Mouse (Mus musculus) hindbrain, embryonic 11.5 days (tissue): ENCODE data around the gene Lmo2. TPM values are rescaled to one million over a fixed set of nuclear protein-coding genes. Genes with fewer than 3 reads are reported as not detected.
A peak's percentile ranks its signal among the peaks of the same experiment; 100 is the strongest.
"Not testable (repeated sequence)": the region's sequence is repeated elsewhere in the genome, so short reads cannot be mapped to it uniquely, and the experiment has no call there.

ENCODE experiments used
- ATAC-seq: fragments of 200-750 bp; cut with Nextera tagmentation; 2 replicates; pipeline ENCODE4 v1.8.0; 2017; ENCODE audit warnings: mild to moderate bottlenecking, moderate TSS enrichment, moderate library complexity; ENCODE audit not compliant: low FRiP score
- DNase-seq: peaks from one replicate; pipeline ENCODE4 v3.0.0-alpha.2; 2015; ENCODE audit warnings: low spot score
- H3K27ac ChIP-seq: fragments of 300-500 bp; sonication (generic); 2 replicates; pipeline ENCODE4 v1.5.1; 2014; ENCODE audit warnings: mild to moderate bottlenecking, low read depth, low read length
- H3K27me3 ChIP-seq: fragments of 300-500 bp; sonication (generic); 2 replicates; pipeline ENCODE4 v1.6.1; 2014; ENCODE audit warnings: mild to moderate bottlenecking, low read length, moderate library complexity, mixed read lengths; ENCODE audit not compliant: control insufficient read depth, insufficient read depth
- H3K36me3 ChIP-seq: fragments of 300-500 bp; sonication (generic); 2 replicates; pipeline ENCODE4 v1.6.1; 2014; ENCODE audit warnings: mild to moderate bottlenecking, low read length, moderate library complexity, mixed read lengths; ENCODE audit not compliant: control insufficient read depth, insufficient read depth
- H3K4me1 ChIP-seq: fragments of 300-500 bp; sonication (generic); replicated peaks from 2 replicates; pipeline ENCODE4 v1.6.1; 2014; ENCODE audit warnings: low read length, mixed read lengths; ENCODE audit not compliant: control insufficient read depth, insufficient read depth
- H3K4me2 ChIP-seq: fragments of 300-500 bp; sonication (generic); replicated peaks from 2 replicates; pipeline ENCODE4 v1.6.1; 2014; ENCODE audit warnings: mild to moderate bottlenecking, low read depth, low read length
- H3K4me3 ChIP-seq: fragments of 300-500 bp; sonication (generic); 2 replicates; pipeline ENCODE4 v1.5.1; 2014; ENCODE audit warnings: low read depth, low read length
- H3K9ac ChIP-seq: fragments of 300-500 bp; sonication (generic); 2 replicates; pipeline ENCODE4 v1.6.1; 2014; ENCODE audit warnings: low read depth, low read length
- H3K9me3 ChIP-seq: fragments of 300-500 bp; sonication (generic); 2 replicates; pipeline ENCODE4 v1.6.1; 2016; ENCODE audit warnings: low read length; ENCODE audit not compliant: control insufficient read depth
- WGBS: fragments of 180-500 bp; shearing (Covaris S2); extraction: QIAGEN DNeasy Blood & Tissue Kit; methylation state at CpG from one replicate; pipeline ENCODE4 v1.1.7; 2014; 5-methylcytosine and 5-hydroxymethylcytosine counted together
- polyA plus RNA-seq: library from polyadenylated mRNA; unstranded; fragments of >200 nt; fragmentation: Nextera tagmentation; extraction: Ambion mirVana; gene quantifications from 2 replicates; pipeline ENCODE4 v1.2.1, GENCODE M21; 2014

Lmo2 gene
- polyA plus RNA-seq, 1 experiment from 2014 or later, result 21.3 TPM

GRCm38 (mm10) chr2:104001861-104002260 lies 44.1 kb downstream of the Lmo2 start:
- Histone ChIP-seq H3K27ac (no peak overlapping the region), H3K36me3 (no peaks in the 10 kb centered on the region), H3K27me3 (no peaks in the 10 kb centered on the region), H3K4me2 (no peak overlapping the region), H3K4me1 (no peaks in the 10 kb centered on the region), H3K4me3 (no peak overlapping the region), H3K9me3 (no peaks in the 10 kb centered on the region), H3K9ac (no peak overlapping the region)
- ATAC-seq (no peak), DNase-seq (no peak)
- WGBS, result 87% methylated on average over 4 of the region's 4 CpGs

DNA sequence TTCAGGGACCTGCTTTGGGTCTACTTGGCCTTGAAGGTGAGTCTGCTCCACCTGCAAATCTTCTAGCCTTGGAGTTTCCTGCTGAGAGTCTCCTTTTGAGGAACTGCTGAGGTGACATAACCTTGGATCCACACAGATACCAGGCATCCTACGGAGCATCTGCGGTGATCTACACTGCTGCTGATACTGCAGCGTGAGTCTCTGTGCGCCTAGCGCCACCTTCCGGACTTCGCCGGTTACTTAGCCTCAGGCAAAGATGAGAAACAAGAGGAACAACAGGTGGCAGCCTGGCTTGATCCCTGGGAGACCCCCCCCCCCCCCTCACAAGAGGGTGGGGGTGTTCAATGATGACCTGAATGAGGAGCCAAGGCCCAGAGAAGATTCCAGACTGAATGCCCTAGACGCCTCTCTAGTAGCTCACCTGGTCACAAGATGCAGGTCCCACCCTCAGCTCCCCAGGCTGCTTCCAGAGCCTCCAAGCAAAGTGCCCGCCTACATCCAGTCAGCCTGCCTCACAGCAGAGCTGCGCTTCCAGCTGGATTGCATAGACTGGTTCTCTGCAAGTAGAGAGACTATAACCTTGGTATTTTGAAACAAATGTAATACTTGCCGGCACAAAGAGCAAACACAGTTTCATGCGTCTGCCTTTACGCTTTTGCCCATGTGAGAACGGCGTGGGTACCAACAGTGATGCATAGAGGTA lies 45.1 kb downstream of the Lmo2 start:
- Histone ChIP-seq H3K4me2 (no peak overlapping the region), H3K36me3 (no peaks in the 10 kb centered on the region), H3K4me1 (no peaks in the 10 kb centered on the region), H3K9me3 (no peaks in the 10 kb centered on the region), H3K9ac (no peak overlapping the region), H3K27me3 (no peaks in the 10 kb centered on the region), H3K4me3 (no peak overlapping the region), H3K27ac (no peak overlapping the region)
- DNase-seq, result peak; percentile 78
- no peak for ATAC-seq
- WGBS, result 34% methylated on average over 16 of the region's 16 CpGs

GRCm38 (mm10) chr2:104007793-104008519 lies 50.2 kb downstream of the Lmo2 start:
- no peak for DNase-seq
- WGBS, result 84% methylated on average over 7 of the region's 7 CpGs
- ATAC-seq, result no peak

GRCm38 (mm10) chr2:104008853-104009252 lies 51.1 kb downstream of the Lmo2 start:
- not testable (repeated sequence) for H3K4me1 ChIP-seq, ATAC-seq

More at GRCm38 (mm10) chr2:104007793-104008519, 50.2 kb downstream of the Lmo2 start:
- Histone ChIP-seq H3K9ac (no peak overlapping the region), H3K27me3 (no peaks in the 10 kb centered on the region), H3K9me3 (no peaks in the 10 kb centered on the region), H3K27ac (no peak overlapping the region), H3K36me3 (no peaks in the 10 kb centered on the region), H3K4me3 (no peak overlapping the region), H3K4me2 (no peak overlapping the region), H3K4me1 (no peaks in the 10 kb centered on the region)

GRCm38 (mm10) chr2:104023096-104023495 lies 65.3 kb downstream of the Lmo2 start:
- Histone ChIP-seq H3K4me2 (no peak overlapping the region), H3K36me3 (no peaks in the 10 kb centered on the region), H3K4me3 (no peak overlapping the region), H3K4me1 (no peaks in the 10 kb centered on the region), H3K9ac (no peak overlapping the region), H3K9me3 (no peaks in the 10 kb centered on the region), H3K27ac (no peak overlapping the region), H3K27me3 (no peaks in the 10 kb centered on the region)
- WGBS, result 94% methylated on average over 7 of the region's 7 CpGs
- ATAC-seq (no peak), DNase-seq (no peak)

More at GRCm38 (mm10) chr2:104008853-104009252, 51.1 kb downstream of the Lmo2 start:
- not testable (repeated sequence) for H3K27me3 ChIP-seq, H3K9me3 ChIP-seq, DNase-seq, H3K36me3 ChIP-seq, H3K4me2 ChIP-seq, H3K4me3 ChIP-seq, H3K9ac ChIP-seq, H3K27ac ChIP-seq
- 97% methylated on average over 3 of the region's 3 CpGs for WGBS

DNA sequence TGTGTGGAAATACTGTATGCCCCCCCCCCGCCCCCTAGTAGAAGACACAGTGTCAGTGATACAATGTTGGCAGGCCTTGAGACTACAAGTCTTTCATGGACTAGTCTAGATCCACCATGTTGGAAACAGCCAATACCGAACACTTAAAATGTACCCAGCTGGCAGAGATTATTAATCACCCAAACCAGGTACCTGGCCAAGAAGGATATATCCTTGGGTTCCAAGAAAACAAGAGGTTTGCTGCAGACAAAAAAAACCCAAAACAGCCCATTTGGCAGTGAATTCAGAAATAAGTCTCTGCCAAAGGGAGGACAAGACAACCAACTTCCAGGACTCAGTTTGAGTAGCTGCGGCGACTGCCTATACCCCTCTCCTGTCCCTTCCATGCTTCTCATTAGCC lies 66.9 kb downstream of the Lmo2 start:
- Histone ChIP-seq H3K27ac (no peak overlapping the region), H3K27me3 (no peaks in the 10 kb centered on the region), H3K9ac (no peak overlapping the region), H3K36me3 (no peaks in the 10 kb centered on the region), H3K4me3 (no peak overlapping the region), H3K4me1 (no peaks in the 10 kb centered on the region), H3K4me2 (no peak overlapping the region), H3K9me3 (no peaks in the 10 kb centered on the region)
- DNase-seq, result no peak
- no peak for ATAC-seq
- 90% methylated on average over 4 of the region's 4 CpGs for WGBS

GRCm38 (mm10) chr2:104027458-104028138 lies 69.8 kb downstream of the Lmo2 start, which contains the start of gene Fbxo3:
Gene Fbxo3, plus strand, starts transcription at chr2:104027721.
- no peaks in the 10 kb centered on the region for H3K36me3 ChIP-seq
- DNase-seq, result peak; percentile 80
- no peaks in the 10 kb centered on the region for H3K9me3 ChIP-seq
- no peak within 1 kb of the TSS; the same call in 1 of the 2 replicates for H3K27ac ChIP-seq
- peak; percentile 96 for ATAC-seq
- H3K4me2 ChIP-seq, result peak within 1 kb of the TSS; percentile 82
- WGBS, result under 1% methylated on average over 27 of the region's 44 CpGs
- no peaks in the 10 kb centered on the region for H3K4me1 ChIP-seq
- H3K27me3 ChIP-seq, result no peaks in the 10 kb centered on the region
- H3K4me3 ChIP-seq, result peak within 1 kb of the TSS; percentile 59
- H3K9ac ChIP-seq, result peak within 1 kb of the TSS; percentile 94

DNA sequence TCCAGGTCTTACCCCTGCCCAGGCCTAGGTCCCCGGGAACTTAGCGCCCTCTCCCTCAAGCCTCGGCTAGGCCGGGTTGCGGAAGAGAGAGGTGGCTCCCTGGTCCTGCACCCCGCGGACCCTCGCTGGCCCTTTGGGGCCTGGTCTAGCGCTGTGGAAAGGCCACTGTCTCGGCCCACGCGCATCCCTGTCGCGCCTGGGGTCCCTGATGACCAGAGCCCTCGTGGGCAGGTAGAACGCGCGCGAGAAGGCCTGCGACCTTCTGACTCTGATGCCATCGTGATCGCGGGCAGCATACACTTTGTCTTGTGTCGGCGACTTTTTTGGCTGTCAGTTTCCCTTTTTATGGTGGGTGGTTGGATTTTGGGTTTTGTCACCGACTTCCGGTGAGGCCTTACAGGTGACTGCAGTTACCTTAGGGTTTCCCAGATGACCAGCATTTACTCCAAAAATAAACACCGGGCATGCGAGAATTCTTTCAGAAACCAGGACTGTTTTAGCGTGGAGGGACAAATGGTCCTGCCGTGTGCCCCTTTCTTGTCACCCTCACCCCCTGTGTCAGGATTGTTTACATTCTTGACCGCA lies 70.4 kb downstream of the Lmo2 start, which contains the start of gene 4931422A03Rik:
Gene 4931422A03Rik (minus strand): TSS at position 223 of the 585 bp plus-strand sequence.
- no peak within 1 kb of the TSS; the same call in 1 of the 2 replicates for H3K27ac ChIP-seq
- no peaks in the 10 kb centered on the region for H3K4me1 ChIP-seq
- WGBS, result 1% methylated on average over 32 of the region's 32 CpGs
- H3K27me3 ChIP-seq, result no peaks in the 10 kb centered on the region
- peak within 1 kb of the TSS; percentile 59 for H3K4me3 ChIP-seq
- peak within 1 kb of the TSS; percentile 82 for H3K4me2 ChIP-seq
- peak within 1 kb of the TSS; percentile 94 for H3K9ac ChIP-seq
- DNase-seq (no peak), ATAC-seq (peak; percentile 77)
- H3K36me3 ChIP-seq, result no peaks in the 10 kb centered on the region
- no peaks in the 10 kb centered on the region for H3K9me3 ChIP-seq
